Mouse (Mus musculus): ENCODE data around the gene Fezf1. TPM values are rescaled to one million over a fixed set of nuclear protein-coding genes. Genes with fewer than 3 reads are reported as not detected.

The Fezf1 gene
- total RNA-seq, 1 experiment, result not detected

- Histone ChIP-seq H3K9me3 (ENCODE audit: control insufficient read depth, insufficient read depth, low read depth, low read length) (no peaks in the 10 kb centered on the region), H3K9ac (ENCODE audit: insufficient read depth, low read depth, low read length, poor library complexity, severe bottlenecking) (no peak overlapping the region), H3K36me3 (ENCODE audit: control insufficient read depth, insufficient read depth, low read length, poor library complexity, severe bottlenecking) (no peaks in the 10 kb centered on the region), H3K4me1 (ENCODE audit: control insufficient read depth in 2 of 2, insufficient read depth in 2 of 2, low read length in 2 of 2, poor library complexity in 1 of 2) (no peaks in the 10 kb centered on the region), H3K4me3 (ENCODE audit: insufficient read depth in 1 of 2, low read depth in 1 of 2, low read length in 2 of 2, poor library complexity in 1 of 2, severe bottlenecking in 1 of 2) (no peak overlapping the region), H3K27ac (ENCODE audit: insufficient read depth, low read depth, low read length, poor library complexity, severe bottlenecking) (no peak overlapping the region)
- TF ChIP-seq ZNF384 (IDR thresholded peaks at IDR 0.05; ENCODE audit: low read depth, low read length) (no peak), MAFK (IDR thresholded peaks at IDR 0.05; ENCODE audit: insufficient read depth, low read depth, low read length) (no peak), ZC3H11A (IDR thresholded peaks at IDR 0.05; ENCODE audit: borderline replicate concordance, low read depth, low read length) (no peak), HCFC1 (IDR thresholded peaks at IDR 0.05; ENCODE audit: borderline replicate concordance, insufficient read depth, low read length) (no peak), CHD2 (IDR thresholded peaks at IDR 0.05; ENCODE audit: low read depth, low read length) (no peak)
- no peak for DNase-seq (ENCODE audit: low read depth, low spot score)
- in situ Hi-C loops (cut with MboI; ENCODE audit: low sequenced_read_pairs in 2 of 2, unreplicated experiment in 2 of 2), result no loop called here
Observed at GRCm38 (mm10) chr6:23280811-23281513, 32.8 kb upstream of the Fezf1 start.

DNA sequence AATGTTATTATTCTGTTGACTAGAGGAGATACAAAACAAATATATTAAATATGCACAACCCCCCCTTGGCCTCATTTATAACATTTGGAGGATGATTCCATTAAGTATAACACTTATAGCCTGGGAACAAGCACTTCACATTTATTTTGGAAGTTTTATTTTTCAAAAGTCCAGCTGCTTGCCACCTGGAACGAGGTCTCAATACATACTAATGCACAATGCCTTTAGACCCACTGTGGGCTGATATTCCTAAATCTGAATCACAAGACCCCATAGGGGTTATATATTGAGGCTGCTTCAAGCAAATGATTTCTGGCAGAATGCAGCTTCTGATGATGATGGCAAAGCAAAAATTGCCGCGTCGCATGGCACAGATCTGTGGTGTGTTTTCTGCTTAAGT, 25.3 kb upstream of the Fezf1 start:
- DNase-seq (ENCODE audit: low read depth, low spot score), result no peak
- H3K9me3 ChIP-seq (ENCODE audit: control insufficient read depth, insufficient read depth, low read depth, low read length), result no peaks in the 10 kb centered on the region
- H3K36me3 ChIP-seq (ENCODE audit: control insufficient read depth, insufficient read depth, low read length, poor library complexity, severe bottlenecking), result no peaks in the 10 kb centered on the region
- H3K27ac ChIP-seq (ENCODE audit: insufficient read depth, low read depth, low read length, poor library complexity, severe bottlenecking), result no peak overlapping the region
- TF ChIP-seq CHD2 (IDR thresholded peaks at IDR 0.05; ENCODE audit: low read depth, low read length), result no peak
- TF ChIP-seq MAFK (IDR thresholded peaks at IDR 0.05; ENCODE audit: insufficient read depth, low read depth, low read length), result no peak
- TF ChIP-seq HCFC1 (IDR thresholded peaks at IDR 0.05; ENCODE audit: borderline replicate concordance, insufficient read depth, low read length), result no peak
- TF ChIP-seq ZC3H11A (IDR thresholded peaks at IDR 0.05; ENCODE audit: borderline replicate concordance, low read depth, low read length), result no peak
- TF ChIP-seq ZNF384 (IDR thresholded peaks at IDR 0.05; ENCODE audit: low read depth, low read length), result no peak
- in situ Hi-C loops (cut with MboI; ENCODE audit: low sequenced_read_pairs in 2 of 2, unreplicated experiment in 2 of 2), result loop anchor here in 1 of 2 experiments (25.0 kb wide), 1 partner anchor 189 kb away; no protein-coding TSS in a partner anchor
- no peak overlapping the region for H3K9ac ChIP-seq (ENCODE audit: insufficient read depth, low read depth, low read length, poor library complexity, severe bottlenecking)
- H3K4me1 ChIP-seq (ENCODE audit: control insufficient read depth in 2 of 2, insufficient read depth in 2 of 2, low read length in 2 of 2, poor library complexity in 1 of 2), result peaks cover 0 to 2% of the 10 kb centered on the region in 2 experiments; a peak in 1 of 4 replicates
- no peak overlapping the region for H3K4me3 ChIP-seq (ENCODE audit: insufficient read depth in 1 of 2, low read depth in 1 of 2, low read length in 2 of 2, poor library complexity in 1 of 2, severe bottlenecking in 1 of 2)

GRCm38 (mm10) chr6:23272979-23273378, 24.8 kb upstream of the Fezf1 start:
- no peak overlapping the region for H3K4me3 ChIP-seq (ENCODE audit: insufficient read depth in 1 of 2, low read depth in 1 of 2, low read length in 2 of 2, poor library complexity in 1 of 2, severe bottlenecking in 1 of 2)

DNA sequence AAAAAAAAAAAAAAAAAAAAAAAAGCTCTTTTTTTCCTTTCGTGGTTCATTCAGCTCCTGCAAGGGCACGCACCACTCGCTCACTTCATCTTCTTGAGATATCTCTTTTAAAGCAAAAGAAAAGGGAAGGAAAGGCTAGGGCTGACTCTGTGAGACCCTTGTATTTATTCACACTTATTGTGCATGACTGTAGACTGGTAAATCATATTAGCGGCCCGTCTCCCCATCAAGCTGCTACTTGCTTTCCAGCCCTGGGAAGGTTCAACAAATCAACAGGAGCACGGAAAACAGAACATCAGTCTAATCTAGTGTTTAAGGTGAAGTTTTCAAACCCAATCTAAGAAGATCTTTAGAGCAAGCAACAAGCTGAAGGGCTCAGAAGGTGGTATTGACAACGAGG, 24.4 kb upstream of the Fezf1 start:
- Histone ChIP-seq H3K4me3 (ENCODE audit: insufficient read depth in 1 of 2, low read depth in 1 of 2, low read length in 2 of 2, poor library complexity in 1 of 2, severe bottlenecking in 1 of 2) (no peak overlapping the region), H3K9me3 (ENCODE audit: control insufficient read depth, insufficient read depth, low read depth, low read length) (no peaks in the 10 kb centered on the region), H3K4me1 (ENCODE audit: control insufficient read depth in 2 of 2, insufficient read depth in 2 of 2, low read length in 2 of 2, poor library complexity in 1 of 2) (peaks cover 0 to 2% of the 10 kb centered on the region in 2 experiments; a peak in 1 of 4 replicates), H3K27ac (ENCODE audit: insufficient read depth, low read depth, low read length, poor library complexity, severe bottlenecking) (no peak overlapping the region), H3K9ac (ENCODE audit: insufficient read depth, low read depth, low read length, poor library complexity, severe bottlenecking) (no peak overlapping the region), H3K36me3 (ENCODE audit: control insufficient read depth, insufficient read depth, low read length, poor library complexity, severe bottlenecking) (no peaks in the 10 kb centered on the region)
- no peak for TF ChIP-seq HCFC1 (IDR thresholded peaks at IDR 0.05; ENCODE audit: borderline replicate concordance, insufficient read depth, low read length)
- no peak for TF ChIP-seq MAFK (IDR thresholded peaks at IDR 0.05; ENCODE audit: insufficient read depth, low read depth, low read length)
- TF ChIP-seq ZC3H11A (IDR thresholded peaks at IDR 0.05; ENCODE audit: borderline replicate concordance, low read depth, low read length), result no peak
- TF ChIP-seq ZNF384 (IDR thresholded peaks at IDR 0.05; ENCODE audit: low read depth, low read length), result no peak
- no peak for TF ChIP-seq CHD2 (IDR thresholded peaks at IDR 0.05; ENCODE audit: low read depth, low read length)
- in situ Hi-C loops (cut with MboI; ENCODE audit: low sequenced_read_pairs in 2 of 2, unreplicated experiment in 2 of 2), result loop anchor here in 1 of 2 experiments (25.0 kb wide), 1 partner anchor 190 kb away; no protein-coding TSS in a partner anchor
- DNase-seq (ENCODE audit: low read depth, low spot score), result no peak

More at GRCm38 (mm10) chr6:23272979-23273378, 24.8 kb upstream of the Fezf1 start:
- TF ChIP-seq CHD2 (IDR thresholded peaks at IDR 0.05; ENCODE audit: low read depth, low read length), result no peak
- no peak for TF ChIP-seq ZNF384 (IDR thresholded peaks at IDR 0.05; ENCODE audit: low read depth, low read length)
- TF ChIP-seq ZC3H11A (IDR thresholded peaks at IDR 0.05; ENCODE audit: borderline replicate concordance, low read depth, low read length), result no peak
- TF ChIP-seq MAFK (IDR thresholded peaks at IDR 0.05; ENCODE audit: insufficient read depth, low read depth, low read length), result no peak
- TF ChIP-seq HCFC1 (IDR thresholded peaks at IDR 0.05; ENCODE audit: borderline replicate concordance, insufficient read depth, low read length), result no peak
- Histone ChIP-seq H3K4me1 (ENCODE audit: control insufficient read depth in 2 of 2, insufficient read depth in 2 of 2, low read length in 2 of 2, poor library complexity in 1 of 2) (peaks cover 0 to 2% of the 10 kb centered on the region in 2 experiments; a peak in 1 of 4 replicates), H3K9ac (ENCODE audit: insufficient read depth, low read depth, low read length, poor library complexity, severe bottlenecking) (no peak overlapping the region), H3K9me3 (ENCODE audit: control insufficient read depth, insufficient read depth, low read depth, low read length) (no peaks in the 10 kb centered on the region), H3K27ac (ENCODE audit: insufficient read depth, low read depth, low read length, poor library complexity, severe bottlenecking) (no peak overlapping the region), H3K36me3 (ENCODE audit: control insufficient read depth, insufficient read depth, low read length, poor library complexity, severe bottlenecking) (no peaks in the 10 kb centered on the region)
- no peak for DNase-seq (ENCODE audit: low read depth, low spot score)
- in situ Hi-C loops (cut with MboI; ENCODE audit: low sequenced_read_pairs in 2 of 2, unreplicated experiment in 2 of 2), result loop anchor here in 1 of 2 experiments (25.0 kb wide), 1 partner anchor 189 kb away; no protein-coding TSS in a partner anchor
